Mouse (Mus musculus) left cerebral cortex, adult 8-10 months (tissue): ENCODE results near the gene Timm22. TPM values are rescaled to one million over a fixed set of nuclear protein-coding genes. Genes with fewer than 3 reads are reported as not detected.
A peak's percentile ranks its signal among the peaks of the same experiment; 100 is the strongest.

ENCODE experiments used
- DNase-seq, 2 experiments: peaks; one replicate each; pipeline ENCODE4 v3.0.0; 2022; ENCODE audit warnings: low spot score in 2 of 2
- total RNA-seq, 4 experiments: library from RNA; stranded (reverse); gene quantifications; 2 replicates each; pipeline ENCODE4 v1.2.4; 2022

Gene Timm22
- total RNA-seq, 4 experiments from 2014 or later, result 28.9 to 39.8 (median 30.8) TPM

- DNase-seq, result no peak
Measured at GRCm38 (mm10) chr11:76429966-76430631, 23.3 kb downstream of the Timm22 start.

- no peak for DNase-seq
Measured at GRCm38 (mm10) chr11:76436009-76436408, 29.3 kb downstream of the Timm22 start.

- DNase-seq, result no peak
Measured at GRCm38 (mm10) chr11:76436864-76437437, 30.2 kb downstream of the Timm22 start.

GRCm38 (mm10) chr11:76439666-76440065 is 32.9 kb downstream of the Timm22 start:
- peak in 1 of 2 experiments; percentile 65 for DNase-seq

- DNase-seq, result no peak
Measured at GRCm38 (mm10) chr11:76445459-76445858, 38.7 kb downstream of the Timm22 start.

- DNase-seq, result no peak
Measured at GRCm38 (mm10) chr11:76446251-76446650, 39.5 kb downstream of the Timm22 start.

GRCm38 (mm10) chr11:76449520-76450201 is 42.9 kb downstream of the Timm22 start:
- peak; percentile 58 to 84 for DNase-seq

GRCm38 (mm10) chr11:76450202-76450561 is 43.4 kb downstream of the Timm22 start:
- no peak for DNase-seq

- no peak for DNase-seq
Measured at GRCm38 (mm10) chr11:76454492-76454891, 47.7 kb downstream of the Timm22 start.

GRCm38 (mm10) chr11:76456233-76456632 is 49.5 kb downstream of the Timm22 start:
- peak; percentile 65 to 91 for DNase-seq

- no peak for DNase-seq
Measured at GRCm38 (mm10) chr11:76456897-76457296, 50.1 kb downstream of the Timm22 start.

GRCm38 (mm10) chr11:76458730-76459129 is 52.0 kb downstream of the Timm22 start:
- DNase-seq, result no peak

- no peak for DNase-seq
Measured at GRCm38 (mm10) chr11:76459489-76459888, 52.7 kb downstream of the Timm22 start.

GRCm38 (mm10) chr11:76461201-76461600 is 54.4 kb downstream of the Timm22 start:
- DNase-seq, result no peak

- DNase-seq, result no peak
Measured at GRCm38 (mm10) chr11:76461696-76462095, 54.9 kb downstream of the Timm22 start.

GRCm38 (mm10) chr11:76465879-76466278 is 59.1 kb downstream of the Timm22 start:
- DNase-seq, result no peak

Other genes starting within 250 kb of the Timm22 start
- gene Vps53, start 227.3 kb upstream of the Timm22 start, total RNA-seq, result 10 to 100 TPM; 77.7 to 96.2 (median 86.1) TPM
- 10 to 100 TPM; 16.1 to 18.7 (median 17.7) TPM for gene Fam57a, start 227.3 kb upstream of the Timm22 start, total RNA-seq
- 1 to 10 TPM in 2 of 4 experiments, under 1 TPM in 2; 0.70 to 1.3 (median 1.1) TPM for gene Dbil5, start 189.3 kb upstream of the Timm22 start, total RNA-seq
- gene Gemin4, start 189.3 kb upstream of the Timm22 start, total RNA-seq, result 10 to 100 TPM in 1 of 4 experiments, 1 to 10 TPM in 3; 6.9 to 10.6 (median 9.2) TPM
- 10 to 100 TPM; 12.5 to 19.1 (median 18.6) TPM for gene Mrm3, start 163.2 kb upstream of the Timm22 start, total RNA-seq
- 10 to 100 TPM; 57.4 to 69.0 (median 60.8) TPM for gene Glod4, start 163.2 kb upstream of the Timm22 start, total RNA-seq
- gene Nxn, start 7.8 kb upstream of the Timm22 start, total RNA-seq, result 10 to 100 TPM in 3 of 4 experiments, 1 to 10 TPM in 1; 9.5 to 12.5 (median 10.9) TPM
- gene Abr, start 215.4 kb downstream of the Timm22 start, total RNA-seq, result 100 to 1,000 TPM; 382 to 408 (median 393) TPM